Mouse (Mus musculus): ENCODE data around the gene Mcu.

Gene Mcu

GRCm38 (mm10) chr10:59604879-59605464, 11.5 kb downstream of the Mcu start:
- no peak for DNase-seq

DNA sequence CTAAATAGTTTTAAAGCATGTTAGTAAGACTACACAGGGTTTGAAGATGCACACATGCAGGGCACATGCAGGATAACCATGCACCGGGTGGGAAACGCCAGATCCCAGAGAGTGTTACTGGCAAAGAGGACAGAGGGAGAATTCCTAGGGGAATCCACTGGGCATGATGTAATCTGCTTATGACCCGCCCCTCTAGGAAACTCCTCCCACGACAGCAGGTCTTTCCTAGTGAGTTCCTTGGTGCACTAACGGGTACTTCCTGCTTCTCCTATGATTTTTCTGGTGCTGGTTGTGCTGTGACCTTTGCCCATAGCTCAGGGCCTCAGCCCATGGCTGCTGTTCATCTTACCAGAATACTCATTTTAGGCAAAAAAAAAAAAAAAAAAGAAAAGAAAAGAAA, 12.6 kb downstream of the Mcu start:
- DNase-seq: peak; percentile 62

- no peak for DNase-seq
Measured at GRCm38 (mm10) chr10:59602891-59603290, 13.6 kb downstream of the Mcu start.

GRCm38 (mm10) chr10:59602043-59602442, 14.4 kb downstream of the Mcu start:
- no peak for DNase-seq

DNA sequence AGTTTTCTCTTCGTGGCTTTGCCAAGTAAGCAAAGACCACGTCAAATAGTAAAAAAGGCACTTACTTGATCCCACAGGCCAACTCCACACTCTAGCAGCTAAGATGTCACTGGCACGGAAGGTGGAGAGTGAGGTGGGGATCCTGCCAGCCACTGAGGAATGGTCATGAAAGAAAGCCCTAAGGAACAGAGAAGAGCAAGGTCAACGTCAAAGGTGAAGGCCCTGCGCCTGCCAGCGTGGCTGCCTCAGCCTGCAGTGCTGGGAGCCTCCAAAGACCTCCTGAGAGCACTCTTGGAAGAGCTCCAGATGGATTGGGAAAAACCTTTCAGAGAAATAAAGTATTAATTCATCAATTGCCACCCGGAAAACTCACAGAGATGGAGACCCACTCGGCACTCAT, 16.0 kb downstream of the Mcu start:
- no peak for DNase-seq

- DNase-seq: peak; percentile 24
Measured at GRCm38 (mm10) chr10:59593826-59594570, 22.5 kb downstream of the Mcu start.

- DNase-seq: no peak
Measured at GRCm38 (mm10) chr10:59590606-59591005, 25.9 kb downstream of the Mcu start.

DNA sequence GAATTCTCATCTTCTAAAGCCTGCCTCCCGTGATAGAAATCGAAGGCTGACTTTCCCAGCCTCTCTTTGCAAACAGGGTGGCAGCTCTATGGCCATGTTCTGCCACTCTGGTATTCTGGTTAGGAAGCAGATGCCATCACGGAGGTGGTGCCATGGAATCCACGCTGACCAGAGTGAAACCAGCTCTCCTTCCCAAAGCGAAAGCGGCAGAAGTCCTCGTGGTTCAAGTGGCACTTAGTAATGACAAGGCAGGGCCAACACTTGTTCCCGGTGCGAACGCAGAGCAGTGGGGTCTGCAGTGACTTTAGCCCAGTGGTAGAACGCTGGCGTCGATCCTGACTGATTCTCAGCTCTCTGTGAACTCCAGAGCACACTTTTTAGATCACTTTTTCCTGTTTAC, 26.6 kb downstream of the Mcu start:
- peak; percentile 72 for DNase-seq

DNA sequence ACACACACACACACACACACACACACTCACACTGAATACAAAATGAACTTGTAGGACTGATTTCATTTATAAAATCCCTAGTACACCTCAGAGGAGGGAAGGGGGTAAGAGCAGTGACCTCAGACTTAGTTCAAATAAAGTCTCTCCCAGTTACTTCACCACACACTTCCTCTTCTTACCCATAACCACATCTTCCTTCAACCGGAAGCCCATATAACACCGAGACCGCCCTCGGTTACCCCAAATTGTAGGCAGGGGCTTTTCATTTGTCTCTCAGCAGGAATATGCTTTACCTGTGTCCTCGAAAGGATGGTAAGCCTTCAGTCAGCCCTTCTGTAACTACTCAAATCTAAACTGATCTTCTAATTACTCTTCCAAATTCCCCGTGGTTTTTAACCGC, 27.1 kb downstream of the Mcu start:
- DNase-seq: peak; percentile 20

- no peak for DNase-seq
Measured at GRCm38 (mm10) chr10:59588135-59588534, 28.4 kb downstream of the Mcu start.

DNA sequence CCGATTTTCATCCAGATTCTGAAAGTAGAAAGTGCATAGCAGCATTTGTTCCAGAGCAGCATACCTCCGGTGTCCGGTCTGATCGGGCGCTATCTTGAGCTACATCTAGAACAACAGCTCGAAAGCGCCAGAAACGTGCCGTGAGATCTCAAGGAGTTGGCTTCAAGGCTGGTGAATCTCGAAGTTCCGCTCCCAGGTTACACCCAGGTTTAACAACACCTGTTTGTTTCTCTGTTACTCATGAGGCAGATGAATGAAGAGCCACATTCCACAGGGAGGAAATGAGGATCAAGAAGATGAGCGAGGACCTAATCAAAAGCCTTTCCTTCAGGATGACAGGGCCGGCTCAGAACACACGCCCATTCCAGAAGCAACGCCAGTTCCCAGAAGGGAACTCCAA, 29.7 kb downstream of the Mcu start:
- no peak for DNase-seq

- peak; percentile 39 for DNase-seq
Measured at GRCm38 (mm10) chr10:59585621-59586020, 30.9 kb downstream of the Mcu start.

- no peak for DNase-seq
Measured at GRCm38 (mm10) chr10:59581826-59582543, 34.5 kb downstream of the Mcu start.

GRCm38 (mm10) chr10:59580593-59581149, 35.8 kb downstream of the Mcu start:
- DNase-seq: no peak

- DNase-seq: no peak
Measured at GRCm38 (mm10) chr10:59579645-59580044, 36.8 kb downstream of the Mcu start.

- peak; percentile 64 for DNase-seq
Measured at GRCm38 (mm10) chr10:59577871-59578801, 38.4 kb downstream of the Mcu start.

DNA sequence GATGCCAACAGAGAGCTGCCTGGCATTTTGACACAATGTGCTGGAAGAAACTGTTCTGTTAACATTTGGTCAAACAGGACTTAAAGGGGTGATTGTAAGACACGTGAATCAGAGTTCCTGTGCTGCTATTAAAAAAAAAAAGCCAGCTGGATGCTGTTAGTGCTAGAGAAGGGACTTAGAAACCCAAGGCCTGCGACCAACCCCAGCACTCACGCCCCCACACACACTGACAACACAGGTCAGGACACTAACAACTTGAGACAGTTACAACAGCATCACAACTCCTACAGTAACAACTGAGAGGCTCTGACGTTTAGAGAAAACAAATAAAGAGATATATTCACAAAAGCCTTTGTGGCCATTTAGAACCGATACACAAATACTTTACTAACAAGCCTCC, 40.2 kb downstream of the Mcu start:
- no peak for DNase-seq

GRCm38 (mm10) chr10:59571964-59572363, 44.5 kb downstream of the Mcu start:
- DNase-seq: no peak

GRCm38 (mm10) chr10:59571273-59571672, 45.2 kb downstream of the Mcu start:
- no peak for DNase-seq

GRCm38 (mm10) chr10:59570780-59571179, 45.7 kb downstream of the Mcu start:
- no peak for DNase-seq

DNA sequence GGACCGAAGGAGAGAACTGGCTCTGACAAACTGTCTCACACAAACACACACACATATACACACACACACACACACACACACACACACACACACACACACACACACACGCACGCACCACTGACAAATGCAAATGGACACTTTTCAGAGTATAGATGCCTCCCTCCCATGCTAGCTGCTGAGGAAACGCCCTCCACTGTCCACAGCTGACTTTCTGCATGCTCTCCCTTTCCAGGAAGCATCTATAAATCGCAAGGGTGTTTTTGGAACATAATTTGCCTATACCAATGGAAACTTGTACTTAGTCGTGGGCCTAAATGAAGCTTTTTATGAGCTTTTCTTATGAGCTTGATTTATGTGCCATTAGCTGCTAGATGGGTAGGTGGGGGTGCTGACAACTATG, 46.1 kb downstream of the Mcu start:
- no peak for DNase-seq

GRCm38 (mm10) chr10:59569481-59569869, 47.0 kb downstream of the Mcu start:
- DNase-seq: no peak
